Mouse (Mus musculus) layer of hippocampus, adult 11-12 months (tissue): ENCODE results near the gene Krtap4-2.
"Not testable (repeated sequence)": the region's sequence is repeated elsewhere in the genome, so short reads cannot be mapped to it uniquely, and the experiment has no call there.

ENCODE experiments used
- DNase-seq: peaks from one replicate; pipeline ENCODE4 v3.0.0; 2022; ENCODE audit warnings: low spot score

Gene Krtap4-2

GRCm38 (mm10) chr11:99634653-99635134 is at the start of gene Krtap4-2:
Krtap4-2 (minus strand) TSS chr11:99635084.
- DNase-seq, result no peak

GRCm38 (mm10) chr11:99683481-99683880 is 48.6 kb upstream of the Krtap4-2 start:
- no peak for DNase-seq

GRCm38 (mm10) chr11:99665860-99666259 is 31.0 kb upstream of the Krtap4-2 start, which contains the start of gene Krtap4-6:
Krtap4-6 (minus strand) TSS chr11:99665960.
- no peak for DNase-seq

- no peak for DNase-seq
Observed at GRCm38 (mm10) chr11:99662802-99663201, 27.9 kb upstream of the Krtap4-2 start.

- no peak for DNase-seq
Observed at GRCm38 (mm10) chr11:99659256-99659655, 24.4 kb upstream of the Krtap4-2 start.

GRCm38 (mm10) chr11:99658467-99659010 is 23.7 kb upstream of the Krtap4-2 start, which contains the start of gene Gm11563:
Gm11563 (minus strand) TSS chr11:99658960.
- not testable (repeated sequence) for DNase-seq

GRCm38 (mm10) chr11:99657051-99657450 is 22.2 kb upstream of the Krtap4-2 start:
- no peak for DNase-seq

- DNase-seq, result no peak
Observed at GRCm38 (mm10) chr11:99650136-99650535, 15.3 kb upstream of the Krtap4-2 start, which contains the start of gene Gm11555. Gm11555 (minus strand) TSS chr11:99650236.

- DNase-seq, result peak; percentile 4
Observed at GRCm38 (mm10) chr11:99646444-99646843, 11.6 kb upstream of the Krtap4-2 start.

GRCm38 (mm10) chr11:99644351-99644750 is 9.5 kb upstream of the Krtap4-2 start:
- peak; percentile 6 for DNase-seq

GRCm38 (mm10) chr11:99643635-99644139 is 8.8 kb upstream of the Krtap4-2 start, which contains the start of gene Krtap4-7:
Krtap4-7 (minus strand) TSS chr11:99644089.
- DNase-seq, result not testable (repeated sequence)

- no peak for DNase-seq
Observed at GRCm38 (mm10) chr11:99640926-99641325, 6.0 kb upstream of the Krtap4-2 start.

GRCm38 (mm10) chr11:99637086-99637485 is 2.2 kb upstream of the Krtap4-2 start:
- DNase-seq, result no peak

GRCm38 (mm10) chr11:99633293-99633692 is 1.6 kb downstream of the Krtap4-2 start:
- no peak for DNase-seq

- no peak for DNase-seq
Observed at GRCm38 (mm10) chr11:99630890-99631289, 4.0 kb downstream of the Krtap4-2 start.

GRCm38 (mm10) chr11:99628138-99628537 is 6.7 kb downstream of the Krtap4-2 start, which contains the start of gene Krtap4-1:
Krtap4-1 (minus strand) TSS chr11:99628238.
- DNase-seq, result no peak

- no peak for DNase-seq
Observed at GRCm38 (mm10) chr11:99620335-99620734, 14.5 kb downstream of the Krtap4-2 start, which contains the start of gene Gm11562. Gm11562 (minus strand) TSS chr11:99620435.

- DNase-seq, result no peak
Observed at GRCm38 (mm10) chr11:99614796-99615363, 20.0 kb downstream of the Krtap4-2 start, which contains the start of gene Krtap2-4. Krtap2-4 (minus strand) TSS chr11:99614846.

GRCm38 (mm10) chr11:99610089-99610488 is 24.8 kb downstream of the Krtap4-2 start, which contains the start of gene Gm11937:
Gm11937 (minus strand) TSS chr11:99610189.
- not testable (repeated sequence) for DNase-seq

GRCm38 (mm10) chr11:99609126-99609525 is 25.8 kb downstream of the Krtap4-2 start:
- DNase-seq, result peak; percentile 37

- not testable (repeated sequence) for DNase-seq
Observed at GRCm38 (mm10) chr11:99603208-99603607, 31.7 kb downstream of the Krtap4-2 start, which contains the start of gene Gm11938. Gm11938 (minus strand) TSS chr11:99603308.

GRCm38 (mm10) chr11:99597742-99598141 is 37.1 kb downstream of the Krtap4-2 start, which contains the start of gene Krtap9-3:
Krtap9-3 (minus strand) TSS chr11:99598105.
- DNase-seq, result not testable (repeated sequence)

- no peak for DNase-seq
Observed at GRCm38 (mm10) chr11:99590981-99591380, 43.9 kb downstream of the Krtap4-2 start, which contains the start of gene Krtap1-3. Krtap1-3 (minus strand) TSS chr11:99591339.
